Mouse (Mus musculus) right cerebral cortex, postnatal 10 days (tissue): ENCODE data around the gene Emx1.
A peak's percentile ranks its signal among the peaks of the same experiment; 100 is the strongest.

Experiments used
- DNase-seq, 2 experiments: peaks; one replicate each; pipeline ENCODE4 v3.0.0; 2021; ENCODE audit warnings: low spot score in 2 of 2

The Emx1 gene

GRCm38 (mm10) chr6:85227520-85227919, 40.3 kb downstream of the Emx1 start:
- no peak for DNase-seq

- DNase-seq, result no peak
These were observed 43.5 kb downstream of the Emx1 start for GRCm38 (mm10) chr6:85230762-85231161.

- peak; percentile 64 to 71 for DNase-seq
These were observed 44.2 kb downstream of the Emx1 start for GRCm38 (mm10) chr6:85231469-85231868.

GRCm38 (mm10) chr6:85232045-85232444, 44.8 kb downstream of the Emx1 start:
- no peak for DNase-seq

GRCm38 (mm10) chr6:85232836-85233623, 45.8 kb downstream of the Emx1 start:
- DNase-seq, result no peak

GRCm38 (mm10) chr6:85234796-85235195, 47.6 kb downstream of the Emx1 start:
- no peak for DNase-seq

GRCm38 (mm10) chr6:85237001-85237400, 49.8 kb downstream of the Emx1 start:
- peak in 1 of 2 experiments; percentile 70 for DNase-seq

- peak; percentile 74 to 75 for DNase-seq
These were observed 50.5 kb downstream of the Emx1 start for GRCm38 (mm10) chr6:85237595-85238337.

- DNase-seq, result peak; percentile 60 to 75
These were observed 51.8 kb downstream of the Emx1 start for GRCm38 (mm10) chr6:85239044-85239489.

GRCm38 (mm10) chr6:85249821-85250220, 62.6 kb downstream of the Emx1 start:
- no peak for DNase-seq

GRCm38 (mm10) chr6:85250811-85251241, 63.6 kb downstream of the Emx1 start:
- peak in 1 of 2 experiments; percentile 34 for DNase-seq

- no peak for DNase-seq
These were observed 65.2 kb downstream of the Emx1 start for GRCm38 (mm10) chr6:85252251-85253058.

GRCm38 (mm10) chr6:85253275-85253674, 66.0 kb downstream of the Emx1 start:
- no peak for DNase-seq
